Mouse (Mus musculus): Measurements from ENCODE around the gene Zfp110. TPM values are rescaled to one million over a fixed set of nuclear protein-coding genes. Genes with fewer than 3 reads are reported as not detected.
"Not testable (repeated sequence)": the region's sequence is repeated elsewhere in the genome, so short reads cannot be mapped to it uniquely, and the experiment has no call there.

Zfp110 gene
- polyA plus RNA-seq (2012; rRNA removed), result 11.4 and 13.4 TPM in 2 replicates

GRCm38 (mm10) chr7:12834162-12835120 is at the start of gene Zfp110:
TSS of gene Zfp110 (plus strand) at chr7:12834761.
- TF ChIP-seq POLR2A (IDR thresholded peaks at IDR 0.05; ENCODE audit: borderline replicate concordance, extremely low read depth, insufficient read depth, insufficient read length, poor library complexity, severe bottlenecking) (peak; percentile 64; the same call in 1 of the 2 replicates), CTCF (IDR thresholded peaks at IDR 0.05; ENCODE audit: borderline replicate concordance, extremely low read depth, insufficient read depth, insufficient read length) (no peak)
- DNase-seq (ENCODE audit: low read depth), result peak; percentile 96

GRCm38 (mm10) chr7:12787333-12787732 is 47.2 kb upstream of the Zfp110 start:
- TF ChIP-seq POLR2A (IDR thresholded peaks at IDR 0.05; ENCODE audit: borderline replicate concordance, extremely low read depth, insufficient read depth, insufficient read length, poor library complexity, severe bottlenecking), result no peak
- TF ChIP-seq CTCF (IDR thresholded peaks at IDR 0.05; ENCODE audit: borderline replicate concordance, extremely low read depth, insufficient read depth, insufficient read length), result no peak
- DNase-seq (ENCODE audit: low read depth), result no peak

GRCm38 (mm10) chr7:12788025-12788424 is 46.5 kb upstream of the Zfp110 start:
- DNase-seq (ENCODE audit: low read depth), result peak; percentile 34
- no peak for TF ChIP-seq CTCF (IDR thresholded peaks at IDR 0.05; ENCODE audit: borderline replicate concordance, extremely low read depth, insufficient read depth, insufficient read length)
- TF ChIP-seq POLR2A (IDR thresholded peaks at IDR 0.05; ENCODE audit: borderline replicate concordance, extremely low read depth, insufficient read depth, insufficient read length, poor library complexity, severe bottlenecking), result no peak

- DNase-seq (ENCODE audit: low read depth), result not testable (repeated sequence)
Measured at GRCm38 (mm10) chr7:12792624-12793023, 41.9 kb upstream of the Zfp110 start.

GRCm38 (mm10) chr7:12797971-12798370 is 36.6 kb upstream of the Zfp110 start:
- TF ChIP-seq CTCF (IDR thresholded peaks at IDR 0.05; ENCODE audit: borderline replicate concordance, extremely low read depth, insufficient read depth, insufficient read length), result no peak
- TF ChIP-seq POLR2A (IDR thresholded peaks at IDR 0.05; ENCODE audit: borderline replicate concordance, extremely low read depth, insufficient read depth, insufficient read length, poor library complexity, severe bottlenecking), result no peak
- no peak for DNase-seq (ENCODE audit: low read depth)

GRCm38 (mm10) chr7:12799554-12799953 is 35.0 kb upstream of the Zfp110 start:
- no peak for TF ChIP-seq CTCF (IDR thresholded peaks at IDR 0.05; ENCODE audit: borderline replicate concordance, extremely low read depth, insufficient read depth, insufficient read length)
- no peak for TF ChIP-seq POLR2A (IDR thresholded peaks at IDR 0.05; ENCODE audit: borderline replicate concordance, extremely low read depth, insufficient read depth, insufficient read length, poor library complexity, severe bottlenecking)

GRCm38 (mm10) chr7:12802866-12803726 is 31.5 kb upstream of the Zfp110 start, which contains the start of gene Zscan18:
TSS of gene Zscan18 (minus strand) at chr7:12803635.
- DNase-seq (ENCODE audit: low read depth), result peak; percentile 96
- TF ChIP-seq POLR2A (IDR thresholded peaks at IDR 0.05; ENCODE audit: borderline replicate concordance, extremely low read depth, insufficient read depth, insufficient read length, poor library complexity, severe bottlenecking) (peak; percentile 49; the same call in 1 of the 2 replicates), CTCF (IDR thresholded peaks at IDR 0.05; ENCODE audit: borderline replicate concordance, extremely low read depth, insufficient read depth, insufficient read length) (no peak)

More at GRCm38 (mm10) chr7:12799554-12799953, 35.0 kb upstream of the Zfp110 start:
- DNase-seq (ENCODE audit: low read depth), result no peak

- DNase-seq (ENCODE audit: low read depth), result no peak
- TF ChIP-seq POLR2A (IDR thresholded peaks at IDR 0.05; ENCODE audit: borderline replicate concordance, extremely low read depth, insufficient read depth, insufficient read length, poor library complexity, severe bottlenecking) (no peak), CTCF (IDR thresholded peaks at IDR 0.05; ENCODE audit: borderline replicate concordance, extremely low read depth, insufficient read depth, insufficient read length) (no peak)
Measured at GRCm38 (mm10) chr7:12803727-12804071, 30.9 kb upstream of the Zfp110 start.

GRCm38 (mm10) chr7:12815566-12815965 is 19.0 kb upstream of the Zfp110 start:
- no peak for TF ChIP-seq CTCF (IDR thresholded peaks at IDR 0.05; ENCODE audit: borderline replicate concordance, extremely low read depth, insufficient read depth, insufficient read length)
- DNase-seq (ENCODE audit: low read depth), result no peak

- TF ChIP-seq POLR2A (IDR thresholded peaks at IDR 0.05; ENCODE audit: borderline replicate concordance, extremely low read depth, insufficient read depth, insufficient read length, poor library complexity, severe bottlenecking) (peak; percentile 86; the same call in 1 of the 2 replicates), CTCF (IDR thresholded peaks at IDR 0.05; ENCODE audit: borderline replicate concordance, extremely low read depth, insufficient read depth, insufficient read length) (no peak)
- DNase-seq (ENCODE audit: low read depth), result peak; percentile 97
Measured at GRCm38 (mm10) chr7:12818521-12819295, 15.9 kb upstream of the Zfp110 start, which contains the start of gene Zfp329. TSS of gene Zfp329 (minus strand) at chr7:12818858.
